Mouse (Mus musculus): Measurements from ENCODE around the gene Gm9732. TPM values are rescaled to one million over a fixed set of nuclear protein-coding genes. Genes with fewer than 3 reads are reported as not detected.
"Not testable (repeated sequence)": the region's sequence is repeated elsewhere in the genome, so short reads cannot be mapped to it uniquely, and the experiment has no call there.

The Gm9732 gene
- not detected for total RNA-seq (2018; cell fraction: chromatin; rRNA removed)
- not detected for total RNA-seq (2018; cell fraction: cytosol; rRNA removed)
- total RNA-seq (2018; cell fraction: nucleus; rRNA removed): not detected
- not detected in 3 replicates for polyA plus RNA-seq (2018)

DNA sequence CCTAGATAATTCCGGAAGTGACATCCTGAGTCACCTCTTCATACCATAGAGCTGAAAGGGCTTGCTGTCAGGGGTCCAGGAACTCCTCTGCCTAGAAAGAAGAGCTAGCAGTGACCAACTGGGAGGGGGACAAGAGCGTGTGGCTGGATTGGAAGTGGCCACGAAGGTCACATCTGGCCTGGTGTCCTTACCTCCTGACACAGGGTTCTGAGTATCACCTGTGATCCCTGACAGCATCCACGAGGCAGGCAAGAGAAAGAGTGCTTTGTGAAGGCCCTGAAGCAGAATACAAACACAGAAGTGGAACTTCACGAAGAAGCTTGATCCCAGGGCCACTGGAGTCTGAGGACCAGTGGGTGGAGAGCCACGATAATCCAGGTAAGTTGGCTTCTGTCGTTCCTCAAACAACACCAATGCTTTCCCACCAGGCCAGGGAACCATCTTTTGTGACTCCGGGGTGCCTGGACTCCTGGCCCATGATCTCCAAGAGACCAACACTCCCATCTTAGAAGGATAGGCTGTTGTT, at the start of gene Gm9732:
Gene Gm9732, plus strand, starts transcription at position 51 of the 526 bp plus-strand sequence.
- H3K79me2 ChIP-seq (ENCODE audit: inconsistent target); H3K4me3 ChIP-seq (ENCODE audit: inconsistent target); H3K36me3 ChIP-seq (ENCODE audit: inconsistent target); H3K27ac ChIP-seq: not testable (repeated sequence)
- WGBS (ENCODE audit: missing documents): 81% methylated on average over 8 of the region's 8 CpGs

DNA sequence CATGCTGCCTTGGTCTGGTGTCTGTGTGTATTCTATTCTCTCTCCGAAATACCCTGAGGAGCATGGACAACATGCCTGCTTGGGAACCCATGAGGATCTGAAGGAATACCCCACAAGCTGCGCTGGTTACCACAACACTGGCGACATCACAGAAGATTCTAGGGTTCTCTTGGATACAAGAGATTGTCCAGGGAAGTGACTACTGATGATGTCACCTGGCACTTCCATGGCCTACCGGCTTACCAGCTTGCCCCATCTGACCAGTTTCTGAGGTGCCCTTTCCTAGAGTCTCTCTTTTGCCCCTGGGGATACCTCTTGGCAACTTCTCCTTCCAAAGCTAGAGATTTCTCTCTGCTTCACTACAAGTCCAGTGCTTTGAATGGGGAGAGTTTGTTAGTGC, 39.6 kb upstream of the Gm9732 start, which contains the start of gene Gm8122:
Gene Gm8122, minus strand, starts transcription at position 101 of the 400 bp plus-strand sequence.
- H3K79me2 ChIP-seq (ENCODE audit: inconsistent target); H3K27ac ChIP-seq; H3K36me3 ChIP-seq (ENCODE audit: inconsistent target); H3K4me3 ChIP-seq (ENCODE audit: inconsistent target): not testable (repeated sequence)
- WGBS (ENCODE audit: missing documents): no CpG with 5 or more reads among the region's 4 CpGs

DNA sequence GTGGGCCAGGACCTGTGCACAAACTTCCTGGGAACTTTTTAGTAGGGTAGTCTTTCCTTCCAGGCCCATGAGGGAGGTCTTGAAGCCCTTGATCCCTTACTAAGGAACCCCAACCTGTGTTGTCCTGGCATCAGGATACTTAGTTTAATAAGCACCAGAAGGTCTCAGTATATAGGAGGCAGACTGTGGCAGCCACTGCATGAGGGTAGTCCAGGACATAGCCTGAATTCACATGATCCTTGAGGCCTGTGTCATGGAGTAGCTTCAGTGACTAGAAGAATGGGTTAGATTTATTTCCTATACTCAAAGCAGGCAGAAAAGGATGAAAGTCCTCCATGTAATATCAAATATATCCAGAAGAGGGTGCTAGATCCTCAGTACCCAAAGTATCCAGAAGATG, 37.1 kb upstream of the Gm9732 start:
- not testable (repeated sequence) for H3K4me3 ChIP-seq (ENCODE audit: inconsistent target); H3K79me2 ChIP-seq (ENCODE audit: inconsistent target); H3K36me3 ChIP-seq (ENCODE audit: inconsistent target); H3K27ac ChIP-seq

GRCm38 (mm10) chr14:43249611-43250170, 25.1 kb upstream of the Gm9732 start:
- H3K27ac ChIP-seq; H3K4me3 ChIP-seq (ENCODE audit: inconsistent target); H3K36me3 ChIP-seq (ENCODE audit: inconsistent target); H3K79me2 ChIP-seq (ENCODE audit: inconsistent target): not testable (repeated sequence)
- WGBS (ENCODE audit: missing documents): no CpG with 5 or more reads among the region's 12 CpGs

GRCm38 (mm10) chr14:43250549-43251253, 24.1 kb upstream of the Gm9732 start:
- H3K79me2 ChIP-seq (ENCODE audit: inconsistent target); H3K4me3 ChIP-seq (ENCODE audit: inconsistent target); H3K36me3 ChIP-seq (ENCODE audit: inconsistent target); H3K27ac ChIP-seq: not testable (repeated sequence)
- WGBS (ENCODE audit: missing documents): 40% methylated on average over 4 of the region's 6 CpGs

DNA sequence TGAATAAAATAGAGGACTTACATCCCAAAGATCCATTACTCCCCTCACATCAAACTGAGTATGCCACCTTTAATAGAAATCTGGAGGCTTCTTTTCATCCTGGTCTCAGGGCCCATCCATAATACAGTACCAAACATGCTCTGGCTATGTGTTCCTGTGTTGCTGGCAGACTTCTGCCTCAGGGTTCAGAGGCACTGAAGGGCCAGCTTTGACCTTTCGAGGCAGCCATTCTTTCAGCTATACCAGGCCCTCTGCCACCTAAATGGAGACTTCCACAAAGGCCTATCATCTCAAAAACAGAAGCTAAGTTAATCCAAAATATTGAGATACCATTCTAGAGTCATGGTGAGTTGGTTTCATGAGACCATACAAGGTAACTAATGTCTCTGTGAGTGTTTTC, 18.3 kb upstream of the Gm9732 start:
- H3K4me3 ChIP-seq (ENCODE audit: inconsistent target); H3K36me3 ChIP-seq (ENCODE audit: inconsistent target); H3K27ac ChIP-seq; H3K79me2 ChIP-seq (ENCODE audit: inconsistent target): not testable (repeated sequence)
- WGBS (ENCODE audit: missing documents): 50% methylated on average over 1 of the region's 1 CpGs

DNA sequence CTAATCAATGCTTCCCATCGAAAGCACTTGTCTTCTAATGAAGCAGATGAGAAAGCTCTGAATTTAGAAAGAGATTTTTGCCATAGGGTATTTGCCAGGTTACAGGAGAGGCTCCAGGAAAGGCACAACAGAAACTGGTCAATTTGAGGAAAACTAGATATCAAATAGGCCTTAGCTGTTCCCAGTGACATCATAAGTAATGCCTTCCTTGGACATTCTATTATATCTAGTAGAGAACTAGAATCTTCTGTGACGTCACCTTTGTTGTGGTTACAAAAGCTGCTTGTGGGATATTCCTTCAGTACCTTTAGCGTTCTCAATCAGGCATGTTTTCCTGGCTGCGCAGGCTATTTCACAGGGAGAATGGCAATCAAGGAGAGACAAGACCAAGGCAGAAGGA, 16.5 kb upstream of the Gm9732 start, which contains the start of gene Gm8126:
Gene Gm8126, plus strand, starts transcription at position 301 of the 400 bp plus-strand sequence.
- H3K27ac ChIP-seq; H3K4me3 ChIP-seq (ENCODE audit: inconsistent target); H3K36me3 ChIP-seq (ENCODE audit: inconsistent target); H3K79me2 ChIP-seq (ENCODE audit: inconsistent target): not testable (repeated sequence)
- no CpG with 5 or more reads among the region's 4 CpGs for WGBS (ENCODE audit: missing documents)

GRCm38 (mm10) chr14:43263421-43263820, 11.4 kb upstream of the Gm9732 start:
- not testable (repeated sequence) for H3K36me3 ChIP-seq (ENCODE audit: inconsistent target); H3K27ac ChIP-seq; H3K4me3 ChIP-seq (ENCODE audit: inconsistent target); H3K79me2 ChIP-seq (ENCODE audit: inconsistent target)
- 90% methylated on average over 2 of the region's 3 CpGs for WGBS (ENCODE audit: missing documents)

GRCm38 (mm10) chr14:43268521-43269084, 6.2 kb upstream of the Gm9732 start:
- not testable (repeated sequence) for H3K4me3 ChIP-seq (ENCODE audit: inconsistent target); H3K27ac ChIP-seq; H3K36me3 ChIP-seq (ENCODE audit: inconsistent target); H3K79me2 ChIP-seq (ENCODE audit: inconsistent target)
- 38% methylated on average over 2 of the region's 2 CpGs for WGBS (ENCODE audit: missing documents)

- not testable (repeated sequence) for H3K36me3 ChIP-seq (ENCODE audit: inconsistent target); H3K4me3 ChIP-seq (ENCODE audit: inconsistent target); H3K79me2 ChIP-seq (ENCODE audit: inconsistent target); H3K27ac ChIP-seq
- 90% methylated on average over 3 of the region's 3 CpGs for WGBS (ENCODE audit: missing documents)
These were observed 5.6 kb upstream of the Gm9732 start for GRCm38 (mm10) chr14:43269211-43269610.

- H3K79me2 ChIP-seq (ENCODE audit: inconsistent target); H3K4me3 ChIP-seq (ENCODE audit: inconsistent target); H3K27ac ChIP-seq; H3K36me3 ChIP-seq (ENCODE audit: inconsistent target): not testable (repeated sequence)
- WGBS (ENCODE audit: missing documents): 100% methylated on average over 1 of the region's 1 CpGs
These were observed 1.7 kb upstream of the Gm9732 start for GRCm38 (mm10) chr14:43273161-43273560.

- not testable (repeated sequence) for H3K79me2 ChIP-seq (ENCODE audit: inconsistent target); H3K36me3 ChIP-seq (ENCODE audit: inconsistent target); H3K4me3 ChIP-seq (ENCODE audit: inconsistent target); H3K27ac ChIP-seq
- 84% methylated on average over 1 of the region's 1 CpGs for WGBS (ENCODE audit: missing documents)
These were observed 916 bp downstream of the Gm9732 start for GRCm38 (mm10) chr14:43275752-43276151.

DNA sequence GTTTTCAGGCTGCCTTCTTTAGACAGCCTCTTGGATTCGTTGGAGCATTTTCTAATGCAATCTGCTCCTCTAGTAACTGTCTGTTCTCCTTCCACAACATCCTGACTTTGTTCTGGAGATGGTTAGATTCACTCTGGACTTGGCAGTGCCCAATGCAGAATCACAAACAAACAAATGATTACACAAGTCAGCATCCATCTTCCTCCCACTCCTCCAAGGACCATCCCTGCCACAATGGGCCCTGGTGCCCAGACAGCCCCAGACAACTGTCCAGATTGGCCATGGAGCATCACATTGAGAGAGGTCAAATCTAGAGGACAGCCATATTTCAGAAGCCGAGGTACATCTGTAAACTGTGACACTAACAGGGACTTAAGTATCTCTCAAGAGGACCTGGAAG, 2.6 kb downstream of the Gm9732 start:
- not testable (repeated sequence) for H3K27ac ChIP-seq; H3K4me3 ChIP-seq (ENCODE audit: inconsistent target); H3K79me2 ChIP-seq (ENCODE audit: inconsistent target); H3K36me3 ChIP-seq (ENCODE audit: inconsistent target)
- WGBS (ENCODE audit: missing documents): 63% methylated on average over 2 of the region's 2 CpGs

DNA sequence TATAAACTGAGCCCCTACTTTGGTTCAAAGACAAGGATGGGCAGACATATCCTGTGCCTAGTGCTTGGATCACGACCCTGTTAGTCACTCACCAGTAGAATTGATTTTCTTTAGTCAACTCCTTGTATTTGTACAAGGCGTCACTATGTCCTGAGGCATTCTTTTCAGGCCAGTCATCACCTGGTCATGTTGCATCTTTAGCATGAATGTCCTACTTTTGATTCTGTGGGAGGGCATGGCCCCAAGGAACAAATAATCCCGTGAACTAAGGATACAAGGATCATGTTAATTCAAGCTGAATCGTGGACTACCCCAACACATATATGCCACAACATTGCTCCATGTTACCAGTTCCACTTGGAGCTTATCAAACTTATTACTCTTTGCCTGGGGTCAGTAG, 3.3 kb downstream of the Gm9732 start:
- not testable (repeated sequence) for H3K36me3 ChIP-seq (ENCODE audit: inconsistent target); H3K27ac ChIP-seq; H3K4me3 ChIP-seq (ENCODE audit: inconsistent target); H3K79me2 ChIP-seq (ENCODE audit: inconsistent target)
- 48% methylated on average over 4 of the region's 4 CpGs for WGBS (ENCODE audit: missing documents)

DNA sequence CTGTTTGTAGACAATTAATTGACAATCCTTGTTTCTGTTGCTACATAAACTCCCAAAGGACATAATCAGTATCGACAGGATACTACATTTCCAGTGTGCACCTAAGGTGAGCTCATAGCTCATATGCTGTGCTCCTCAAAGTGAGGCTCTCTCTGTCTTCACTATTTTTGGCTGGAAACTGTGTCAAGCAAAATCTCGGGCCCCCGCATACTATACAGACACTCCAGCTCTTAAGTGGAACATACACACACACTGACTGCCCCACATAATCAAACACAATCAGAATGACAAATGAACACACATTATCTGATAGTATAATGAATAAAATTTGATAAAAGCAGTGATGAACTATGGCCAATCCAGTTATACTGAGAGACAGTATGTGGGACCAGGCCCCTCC, 3.8 kb downstream of the Gm9732 start:
- not testable (repeated sequence) for H3K79me2 ChIP-seq (ENCODE audit: inconsistent target); H3K27ac ChIP-seq; H3K4me3 ChIP-seq (ENCODE audit: inconsistent target); H3K36me3 ChIP-seq (ENCODE audit: inconsistent target)
- 88% methylated on average over 3 of the region's 3 CpGs for WGBS (ENCODE audit: missing documents)
